Mouse (Mus musculus): ENCODE measurements around the gene Slco3a1. TPM values are rescaled to one million over a fixed set of nuclear protein-coding genes. Genes with fewer than 3 reads are reported as not detected.

The Slco3a1 gene
- total and polyA plus RNA-seq, 2 experiments from 2014 or later = 23.4 to 39.2 TPM

DNA sequence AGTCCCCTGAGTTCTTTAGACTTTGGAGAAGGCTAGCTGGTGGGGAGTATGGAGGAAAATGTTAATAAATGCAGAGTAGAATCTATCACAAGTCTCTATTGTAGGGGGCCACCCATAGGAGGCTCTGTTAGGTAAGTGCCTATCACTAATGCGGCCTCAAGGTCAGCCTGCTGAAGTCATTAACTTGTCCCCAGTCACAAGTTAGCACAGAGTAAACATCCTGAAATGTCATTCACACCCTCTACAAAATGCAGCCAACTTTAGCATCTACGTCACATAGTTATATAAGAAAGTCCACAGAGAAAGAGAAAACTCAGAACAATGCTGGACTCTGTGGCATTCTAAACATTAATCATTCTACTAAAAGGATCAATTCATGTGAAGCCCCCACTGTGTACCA, 173.5 kb downstream of the Slco3a1 start:
- Histone ChIP-seq H3K9me3 (ENCODE audit: low read length) (no peaks in the 10 kb centered on the region), H3K27me3 (ENCODE audit: insufficient read depth, low read length) (no peaks in the 10 kb centered on the region), H3K4me1 (ENCODE audit: insufficient read depth, low read length) (0 out of 2 replicates have a peak, but pooled peaks cover 3% of the 10 kb centered on the region), H3K4me3 (ENCODE audit: low read depth, low read length) (no peak overlapping the region), H3K27ac (ENCODE audit: low read depth, low read length) (no peak overlapping the region), H3K4me2 (ENCODE audit: low read depth, low read length, poor library complexity, severe bottlenecking) (no peak overlapping the region), H3K9ac (replicated peaks; ENCODE audit: low read length, poor library complexity, severe bottlenecking) (no peak overlapping the region), H3K36me3 (ENCODE audit: insufficient read depth, low read length) (no peaks in the 10 kb centered on the region)
- DNase-seq (ENCODE audit: low spot score) (no peak), ATAC-seq (ENCODE audit: low FRiP score) (no peak)
- 88% methylated on average over 2 of the region's 2 CpGs for WGBS
- TF ChIP-seq CTCF (IDR thresholded peaks at IDR 0.05) = no peak

DNA sequence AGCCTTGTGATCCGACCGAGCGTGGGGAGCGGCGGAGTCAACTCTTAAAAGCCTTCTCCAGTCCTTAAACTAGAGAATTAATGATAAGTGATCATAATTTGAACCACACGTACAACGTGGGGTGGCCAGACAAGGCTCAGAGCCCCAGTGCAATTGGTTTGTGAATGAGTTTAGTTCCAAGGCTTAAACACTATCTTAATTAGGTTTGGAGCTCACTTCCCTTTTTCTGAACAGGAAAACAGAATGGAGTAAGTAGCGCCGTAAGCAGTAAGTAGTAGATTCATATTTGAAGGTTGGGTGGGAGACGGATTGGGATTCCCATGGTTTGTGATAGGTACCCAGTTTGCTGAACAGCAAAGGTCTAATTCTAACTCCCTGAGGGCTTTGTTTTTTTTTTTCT, 176.7 kb downstream of the Slco3a1 start:
- no peak for ATAC-seq (ENCODE audit: low FRiP score)
- H3K9me3 ChIP-seq (ENCODE audit: low read length) = no peaks in the 10 kb centered on the region
- 69% methylated on average over 10 of the region's 10 CpGs for WGBS

DNA sequence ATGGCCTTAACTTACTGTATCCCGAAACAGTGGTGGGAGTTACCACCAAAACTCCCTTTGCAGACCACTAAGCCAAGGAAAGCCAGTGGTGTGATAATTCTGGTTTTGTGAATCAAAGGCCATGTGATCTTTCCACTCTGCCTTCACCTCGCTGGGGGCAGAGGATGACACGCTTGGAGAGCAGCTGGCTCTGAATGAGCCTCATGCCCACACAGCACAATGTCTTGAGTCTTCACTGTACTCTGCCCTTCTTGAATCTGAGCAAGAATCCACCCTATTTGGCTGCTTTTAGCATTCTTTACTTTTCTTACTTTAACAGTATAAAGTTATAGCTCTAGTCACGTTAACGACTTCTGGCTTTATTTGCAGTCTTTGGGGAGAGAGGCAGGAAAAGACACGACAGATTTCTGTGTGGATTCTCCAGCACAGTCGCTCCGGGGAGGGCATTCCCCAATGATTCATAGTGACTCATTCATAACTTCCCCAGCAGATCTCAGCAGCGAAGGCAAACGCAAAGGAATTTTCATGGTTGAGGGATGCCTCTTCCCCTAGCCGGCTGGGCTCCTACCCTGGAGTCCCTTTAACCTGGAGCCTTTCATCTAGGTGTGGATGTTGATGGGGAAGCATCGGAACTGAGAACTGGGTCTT, 178.1 kb downstream of the Slco3a1 start:
- Histone ChIP-seq H3K9ac (replicated peaks; ENCODE audit: low read length, poor library complexity, severe bottlenecking) (no peak overlapping the region), H3K4me2 (ENCODE audit: low read depth, low read length, poor library complexity, severe bottlenecking) (no peak overlapping the region), H3K9me3 (ENCODE audit: low read length) (no peaks in the 10 kb centered on the region), H3K4me3 (ENCODE audit: low read depth, low read length) (no peak overlapping the region), H3K27ac (ENCODE audit: low read depth, low read length) (no peak overlapping the region), H3K36me3 (ENCODE audit: insufficient read depth, low read length) (no peaks in the 10 kb centered on the region), H3K4me1 (ENCODE audit: insufficient read depth, low read length) (peaks cover 3% of the 10 kb centered on the region; the same call in 1 of the 2 replicates), H3K27me3 (ENCODE audit: insufficient read depth, low read length) (no peaks in the 10 kb centered on the region)
- ATAC-seq (ENCODE audit: low FRiP score) (no peak), DNase-seq (ENCODE audit: low spot score) (no peak)
- 65% methylated on average over 12 of the region's 12 CpGs for WGBS
- TF ChIP-seq CTCF (IDR thresholded peaks at IDR 0.05) = no peak

More for the DNA sequence above, 176.7 kb downstream of the Slco3a1 start:
- Histone ChIP-seq H3K4me3 (ENCODE audit: low read depth, low read length) (no peak overlapping the region), H3K27me3 (ENCODE audit: insufficient read depth, low read length) (no peaks in the 10 kb centered on the region), H3K27ac (ENCODE audit: low read depth, low read length) (no peak overlapping the region), H3K4me1 (ENCODE audit: insufficient read depth, low read length) (0 out of 2 replicates have a peak, but pooled peaks cover 3% of the 10 kb centered on the region), H3K9ac (replicated peaks; ENCODE audit: low read length, poor library complexity, severe bottlenecking) (no peak overlapping the region), H3K36me3 (ENCODE audit: insufficient read depth, low read length) (no peaks in the 10 kb centered on the region), H3K4me2 (ENCODE audit: low read depth, low read length, poor library complexity, severe bottlenecking) (no peak overlapping the region)
- DNase-seq (ENCODE audit: low spot score) = no peak
- TF ChIP-seq CTCF (IDR thresholded peaks at IDR 0.05) = no peak

DNA sequence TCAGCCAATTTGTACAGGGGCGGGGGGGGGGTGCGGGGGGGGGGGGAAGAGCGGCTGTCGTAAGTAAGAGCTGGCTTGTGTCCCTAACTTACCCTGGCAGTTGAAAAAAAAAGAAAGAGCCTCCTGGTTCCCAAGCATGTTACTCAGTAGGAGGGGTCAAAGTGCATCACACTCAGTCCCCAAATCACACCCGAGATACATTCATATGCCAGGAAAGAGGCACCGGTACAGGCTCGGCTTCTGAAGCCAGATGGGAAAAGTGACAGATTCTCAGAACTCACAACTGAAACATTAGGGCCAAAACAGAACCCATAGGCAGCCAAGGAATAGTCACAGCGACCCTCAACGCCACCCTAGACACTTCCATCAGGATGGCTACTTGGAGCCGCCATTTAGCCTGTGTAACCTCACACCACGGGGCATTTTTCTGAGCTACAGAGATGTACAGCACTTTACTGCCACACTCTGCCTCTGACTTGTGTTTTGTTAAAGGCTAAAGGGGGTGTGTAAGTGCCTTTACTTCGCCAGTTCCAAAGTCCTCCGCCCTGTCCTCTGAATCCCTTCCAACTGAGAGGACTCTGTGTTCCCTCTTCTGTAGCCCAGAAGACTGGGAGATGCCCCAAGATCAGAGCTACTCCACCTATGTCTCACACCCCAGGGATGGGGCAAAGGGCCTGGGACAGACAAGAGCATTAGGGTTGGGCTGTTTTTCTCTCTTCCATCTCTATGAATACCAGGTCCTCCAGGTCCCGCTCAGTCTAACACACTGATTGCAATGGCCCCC, 179.2 kb downstream of the Slco3a1 start:
- DNase-seq (ENCODE audit: low spot score) (no peak), ATAC-seq (ENCODE audit: low FRiP score) (no peak)
- H3K4me2 ChIP-seq (ENCODE audit: low read depth, low read length, poor library complexity, severe bottlenecking) = no peak overlapping the region
- H3K36me3 ChIP-seq (ENCODE audit: insufficient read depth, low read length) = no peaks in the 10 kb centered on the region
- no peaks in the 10 kb centered on the region for H3K9me3 ChIP-seq (ENCODE audit: low read length)
- peaks cover 3% of the 10 kb centered on the region; the same call in 1 of the 2 replicates for H3K4me1 ChIP-seq (ENCODE audit: insufficient read depth, low read length)
- H3K4me3 ChIP-seq (ENCODE audit: low read depth, low read length) = no peak overlapping the region
- H3K27me3 ChIP-seq (ENCODE audit: insufficient read depth, low read length) = no peaks in the 10 kb centered on the region
- H3K9ac ChIP-seq (replicated peaks; ENCODE audit: low read length, poor library complexity, severe bottlenecking) = no peak overlapping the region
- H3K27ac ChIP-seq (ENCODE audit: low read depth, low read length) = no peak overlapping the region
- 79% methylated on average over 14 of the region's 14 CpGs for WGBS
- no peak for TF ChIP-seq CTCF (IDR thresholded peaks at IDR 0.05)

DNA sequence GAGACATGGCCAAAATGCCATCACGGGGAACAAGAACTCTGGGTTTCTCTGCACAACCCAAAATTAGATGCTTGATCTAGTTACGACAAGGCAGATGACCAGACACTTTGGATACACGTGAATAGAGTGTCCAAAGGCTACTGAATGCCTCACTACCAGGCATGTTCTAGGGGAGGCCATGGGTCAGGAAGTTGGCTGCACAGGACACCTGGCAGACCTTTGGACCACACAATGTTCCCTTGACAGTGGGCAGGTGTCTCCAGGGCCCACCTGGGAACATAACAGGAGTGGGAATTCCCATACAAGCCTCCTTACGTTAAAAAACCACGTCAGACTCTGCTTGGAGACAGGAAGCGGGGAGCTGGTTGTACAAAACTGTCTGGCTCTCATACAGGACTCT, 181.5 kb downstream of the Slco3a1 start:
- no peak for TF ChIP-seq CTCF (IDR thresholded peaks at IDR 0.05)
- DNase-seq (ENCODE audit: low spot score) (no peak), ATAC-seq (ENCODE audit: low FRiP score) (no peak)
- Histone ChIP-seq H3K9ac (replicated peaks; ENCODE audit: low read length, poor library complexity, severe bottlenecking) (no peak overlapping the region), H3K4me2 (ENCODE audit: low read depth, low read length, poor library complexity, severe bottlenecking) (no peak overlapping the region), H3K4me1 (ENCODE audit: insufficient read depth, low read length) (peaks cover 3% of the 10 kb centered on the region; the same call in 1 of the 2 replicates), H3K36me3 (ENCODE audit: insufficient read depth, low read length) (no peaks in the 10 kb centered on the region), H3K9me3 (ENCODE audit: low read length) (no peaks in the 10 kb centered on the region), H3K27me3 (ENCODE audit: insufficient read depth, low read length) (no peaks in the 10 kb centered on the region), H3K4me3 (ENCODE audit: low read depth, low read length) (no peak overlapping the region), H3K27ac (ENCODE audit: low read depth, low read length) (no peak overlapping the region)
- WGBS = 93% methylated on average over 6 of the region's 6 CpGs

DNA sequence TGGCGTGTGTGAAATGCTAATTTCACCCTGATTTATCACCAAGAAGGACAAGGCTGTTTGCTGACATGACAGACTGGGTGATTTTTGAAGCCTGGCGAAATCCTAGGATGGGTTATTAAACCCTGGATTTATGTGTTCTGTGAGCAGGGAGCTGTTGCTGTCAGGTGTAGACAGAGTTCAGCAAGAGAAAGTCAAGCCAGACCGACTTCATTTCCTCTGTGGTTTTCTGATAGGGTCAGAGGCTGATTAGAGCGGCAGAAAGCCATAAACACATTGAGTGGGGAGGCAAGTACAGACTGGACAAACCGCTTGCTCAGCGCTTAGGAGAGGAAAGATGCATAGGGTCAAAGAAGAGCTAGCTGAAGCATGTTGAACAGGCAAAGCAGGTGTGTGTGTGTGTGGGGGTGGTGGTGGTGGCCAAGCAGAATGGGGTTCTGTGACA, 182.4 kb downstream of the Slco3a1 start:
- 64% methylated on average over 6 of the region's 6 CpGs for WGBS

More for the DNA sequence above, 182.4 kb downstream of the Slco3a1 start:
- Histone ChIP-seq H3K4me1 (ENCODE audit: insufficient read depth, low read length) (peaks cover 6% of the 10 kb centered on the region; the same call in 1 of the 2 replicates), H3K27me3 (ENCODE audit: insufficient read depth, low read length) (no peaks in the 10 kb centered on the region), H3K9me3 (ENCODE audit: low read length) (no peaks in the 10 kb centered on the region), H3K9ac (replicated peaks; ENCODE audit: low read length, poor library complexity, severe bottlenecking) (no peak overlapping the region), H3K36me3 (ENCODE audit: insufficient read depth, low read length) (no peaks in the 10 kb centered on the region), H3K4me2 (ENCODE audit: low read depth, low read length, poor library complexity, severe bottlenecking) (no peak overlapping the region), H3K27ac (ENCODE audit: low read depth, low read length) (no peak overlapping the region; the same call in 1 of the 2 replicates), H3K4me3 (ENCODE audit: low read depth, low read length) (no peak overlapping the region)
- no peak for DNase-seq (ENCODE audit: low spot score)
- no peak for TF ChIP-seq CTCF (IDR thresholded peaks at IDR 0.05)
- ATAC-seq (ENCODE audit: low FRiP score) = no peak

Data from midbrain, postnatal 0 days (tissue).